Mouse (Mus musculus) intestine, embryonic 16.5 days (tissue): Measurements from ENCODE around the gene Fam3b. TPM values are rescaled to one million over a fixed set of nuclear protein-coding genes. Genes with fewer than 3 reads are reported as not detected.

Experiments used
- polyA plus RNA-seq: library from polyadenylated mRNA; unstranded; fragments of >200 nt; fragmentation: Nextera tagmentation; extraction: Ambion mirVana; gene quantifications from 2 replicates; pipeline ENCODE4 v1.2.1, GENCODE M21; 2015

The Fam3b gene
- polyA plus RNA-seq, 1 experiment from 2014 or later, result 1.3 TPM

Other genes with a start within 250 kb of the Fam3b start
- gene Bace2, start 158.1 kb downstream of the Fam3b start, polyA plus RNA-seq, result 17.0 and 18.4 TPM in 2 replicates
- 0.18 and 0.38 TPM in 2 replicates for gene Mx1, start 51.9 kb downstream of the Fam3b start, polyA plus RNA-seq
- gene Tmprss2, start 96.4 kb upstream of the Fam3b start, polyA plus RNA-seq, result 26.3 and 33.1 TPM in 2 replicates
- 21.8 and 22.7 TPM in 2 replicates for gene Ripk4, start 249.0 kb upstream of the Fam3b start, polyA plus RNA-seq